Mouse (Mus musculus) E14TG2a.4 (cell line): ENCODE results near the gene Poc5.
A peak's percentile ranks its signal among the peaks of the same experiment; 100 is the strongest.

Experiments
- H3K27me3 ChIP-seq: 2 replicates; pipeline ENCODE4 v1.6.1; 2014; ENCODE audit warnings: low read length, control low read depth; ENCODE audit not compliant: insufficient read depth
- H3K36me3 ChIP-seq: 2 replicates; pipeline ENCODE4 v1.6.1; 2014; ENCODE audit warnings: low read length, control low read depth; ENCODE audit not compliant: insufficient read depth
- H3K4me1 ChIP-seq: replicated peaks from 2 replicates; pipeline ENCODE4 v1.6.1; 2014; ENCODE audit warnings: low read depth, low read length, control low read depth
- H3K4me3 ChIP-seq: replicated peaks from 2 replicates; pipeline ENCODE4 v1.5.1; 2014; ENCODE audit warnings: mild to moderate bottlenecking, low read length
- H3K9me3 ChIP-seq: 2 replicates; pipeline ENCODE4 v1.6.1; 2014; ENCODE audit warnings: low read length, control low read depth
- CTCF ChIP-seq: conservative IDR thresholded peaks from 2 replicates; pipeline ENCODE4 v1.5.1; 2014; ENCODE audit warnings: low read length
- NANOG ChIP-seq: IDR thresholded peaks from 2 replicates; pipeline ENCODE4 v1.6.1; 2014; ENCODE audit warnings: borderline replicate concordance, low read length, mixed read lengths
- POU5F1 ChIP-seq: IDR thresholded peaks from 2 replicates; pipeline ENCODE4 v1.6.1; 2014; ENCODE audit warnings: low read length, borderline replicate concordance

Poc5 gene

GRCm38 (mm10) chr13:96389301-96389700, 1.2 kb downstream of the Poc5 start:
- Histone ChIP-seq H3K9me3 (peaks cover 20% of the 10 kb centered on the region), H3K27me3 (no peaks in the 10 kb centered on the region), H3K4me3 (peak overlapping the region; percentile 96), H3K36me3 (peaks cover 46% of the 10 kb centered on the region), H3K4me1 (peaks cover 14% of the 10 kb centered on the region)
- no peak for TF ChIP-seq NANOG

DNA sequence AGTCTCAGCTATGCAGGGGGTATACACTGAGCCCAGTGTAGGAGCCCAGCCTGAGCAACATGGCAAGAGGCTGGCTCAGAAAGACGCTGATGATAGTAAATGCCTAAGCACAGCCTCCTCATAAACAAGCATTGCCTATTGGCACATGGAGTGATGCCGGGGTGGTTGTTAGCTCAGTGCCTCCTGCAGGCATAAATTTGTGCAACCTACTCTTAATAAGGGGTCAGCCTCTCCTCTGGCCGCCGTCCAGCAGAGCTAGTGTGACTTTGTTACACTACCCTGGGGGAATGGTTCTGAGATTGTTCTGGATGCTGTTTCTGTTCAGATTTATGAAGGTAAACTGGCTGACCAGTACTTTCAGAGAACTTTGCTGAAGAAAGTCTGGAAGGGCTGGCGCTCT, 13.2 kb downstream of the Poc5 start:
- Histone ChIP-seq H3K4me1 (no peaks in the 10 kb centered on the region), H3K36me3 (peaks cover 95% of the 10 kb centered on the region), H3K9me3 (no peaks in the 10 kb centered on the region), H3K27me3 (no peaks in the 10 kb centered on the region), H3K4me3 (no peak overlapping the region)
- TF ChIP-seq CTCF (no peak), NANOG (no peak), POU5F1 (no peak)

- TF ChIP-seq NANOG (no peak), CTCF (no peak), POU5F1 (no peak)
- Histone ChIP-seq H3K9me3 (no peaks in the 10 kb centered on the region), H3K36me3 (peaks cover 83% of the 10 kb centered on the region), H3K4me1 (peaks cover 6% of the 10 kb centered on the region), H3K4me3 (no peak overlapping the region), H3K27me3 (no peaks in the 10 kb centered on the region)
Measured at GRCm38 (mm10) chr13:96405518-96405917, 17.4 kb downstream of the Poc5 start.

DNA sequence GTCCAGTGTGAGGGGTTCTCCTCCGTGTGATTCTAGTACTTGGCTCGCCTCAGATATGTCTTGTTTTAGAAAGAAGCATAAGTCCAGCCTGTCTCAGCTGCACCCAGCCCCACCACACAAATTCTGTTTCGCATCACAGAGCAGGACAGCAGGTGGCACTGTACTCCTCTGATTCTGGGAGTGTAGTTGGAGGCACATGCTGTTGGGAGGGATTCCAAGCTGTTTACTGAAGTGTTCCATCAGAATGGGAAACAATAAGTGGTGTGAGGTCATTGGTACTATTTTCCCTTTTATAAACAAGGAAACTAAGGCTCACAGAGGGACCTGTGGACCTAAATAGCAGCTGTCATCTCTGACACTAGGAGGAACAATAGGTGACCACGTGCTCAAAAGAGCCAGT, 18.9 kb downstream of the Poc5 start:
- Histone ChIP-seq H3K27me3 (no peaks in the 10 kb centered on the region), H3K36me3 (peaks cover 80% of the 10 kb centered on the region)
- TF ChIP-seq CTCF (no peak; the same call in 1 of the 2 replicates), POU5F1 (no peak), NANOG (no peak)

DNA sequence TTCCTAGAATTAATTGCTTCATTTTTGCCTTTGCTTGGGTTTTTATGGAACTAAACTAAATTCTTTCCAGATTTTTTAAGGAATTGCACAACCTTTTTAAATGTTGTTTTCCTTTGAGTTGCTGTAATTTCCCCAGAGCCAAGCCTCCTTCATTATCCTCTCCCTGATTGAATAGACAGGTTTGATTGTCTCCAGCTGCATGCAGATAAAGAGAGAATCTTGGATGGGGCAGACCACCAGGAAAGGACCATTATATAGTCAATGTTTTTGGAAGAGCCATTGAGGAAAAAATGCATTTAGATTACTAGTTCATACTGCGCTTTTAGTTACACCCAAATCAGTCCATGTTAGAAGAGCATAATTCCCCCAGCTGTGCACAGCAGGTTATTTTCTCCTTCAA, 20.7 kb downstream of the Poc5 start:
- no peak for TF ChIP-seq CTCF
- TF ChIP-seq NANOG = no peak
- TF ChIP-seq POU5F1 = no peak
- peaks cover 75% of the 10 kb centered on the region for H3K36me3 ChIP-seq
- no peak overlapping the region for H3K4me3 ChIP-seq
- peaks cover 6% of the 10 kb centered on the region for H3K4me1 ChIP-seq
- no peaks in the 10 kb centered on the region for H3K9me3 ChIP-seq
- H3K27me3 ChIP-seq = no peaks in the 10 kb centered on the region

More for the DNA sequence above, 18.9 kb downstream of the Poc5 start:
- peaks cover 6% of the 10 kb centered on the region for H3K4me1 ChIP-seq
- no peak overlapping the region for H3K4me3 ChIP-seq
- no peaks in the 10 kb centered on the region for H3K9me3 ChIP-seq

GRCm38 (mm10) chr13:96414384-96414783, 26.3 kb downstream of the Poc5 start:
- Histone ChIP-seq H3K27me3 (no peaks in the 10 kb centered on the region), H3K4me3 (no peak overlapping the region), H3K9me3 (no peaks in the 10 kb centered on the region), H3K36me3 (peaks cover 63% of the 10 kb centered on the region), H3K4me1 (no peaks in the 10 kb centered on the region)
- TF ChIP-seq CTCF = no peak
- no peak for TF ChIP-seq POU5F1
- no peak for TF ChIP-seq NANOG

GRCm38 (mm10) chr13:96416380-96416779, 28.3 kb downstream of the Poc5 start:
- peaks cover 46% of the 10 kb centered on the region for H3K36me3 ChIP-seq
- no peak for TF ChIP-seq NANOG
- no peak for TF ChIP-seq CTCF
- TF ChIP-seq POU5F1 = no peak
- H3K9me3 ChIP-seq = no peaks in the 10 kb centered on the region
- no peaks in the 10 kb centered on the region for H3K4me1 ChIP-seq
- H3K4me3 ChIP-seq = no peak overlapping the region
- H3K27me3 ChIP-seq = no peaks in the 10 kb centered on the region

DNA sequence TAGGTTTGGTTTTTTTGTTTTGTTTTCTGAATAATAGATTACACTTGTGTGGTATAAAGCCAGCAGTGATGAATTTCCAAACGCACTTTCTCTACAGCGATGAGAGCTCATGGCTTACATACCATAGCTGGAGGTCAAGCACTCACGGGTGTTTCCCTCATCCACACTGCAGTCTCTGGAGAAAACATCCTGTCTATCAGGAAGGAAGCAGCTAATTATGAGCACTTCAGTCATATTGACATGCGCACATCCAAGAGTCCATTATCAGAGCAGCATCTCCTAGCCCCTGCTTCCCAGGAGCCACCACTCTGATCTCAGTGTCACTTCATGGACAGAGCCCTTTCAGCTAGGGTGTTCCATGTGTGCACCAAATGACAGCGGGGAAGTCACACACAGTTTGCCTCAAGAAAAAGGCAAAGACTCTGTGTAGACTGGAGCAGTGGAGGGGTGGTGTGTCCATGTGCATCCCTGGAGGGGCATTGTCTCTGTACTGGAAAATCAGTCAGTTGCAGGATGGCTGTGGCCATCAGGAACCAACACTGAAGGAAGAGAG, 29.2 kb downstream of the Poc5 start:
- H3K4me1 ChIP-seq = no peaks in the 10 kb centered on the region
- peaks cover 46% of the 10 kb centered on the region for H3K36me3 ChIP-seq
- no peak overlapping the region for H3K4me3 ChIP-seq
- no peaks in the 10 kb centered on the region for H3K27me3 ChIP-seq
- H3K9me3 ChIP-seq = no peaks in the 10 kb centered on the region
- TF ChIP-seq CTCF (no peak), POU5F1 (no peak), NANOG (no peak)

DNA sequence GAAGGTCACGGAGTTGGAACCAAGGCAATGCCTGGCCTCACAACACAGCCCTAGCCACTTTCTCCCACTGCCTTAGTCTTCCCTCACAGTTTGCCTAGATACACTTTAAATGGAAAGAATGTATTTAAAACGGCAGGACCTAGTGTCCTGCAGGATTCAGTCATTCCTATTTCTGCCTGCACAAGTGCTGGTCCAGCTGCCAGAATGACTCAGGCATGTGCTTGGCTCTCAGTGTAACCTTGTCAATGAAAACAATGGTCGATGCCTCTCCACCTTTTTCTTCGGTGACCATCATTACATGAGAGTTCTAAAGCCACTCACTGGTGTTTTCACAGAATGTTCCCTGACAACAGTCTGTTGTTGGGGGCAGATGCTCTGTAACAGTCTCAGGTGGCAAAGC, 30.4 kb downstream of the Poc5 start:
- Histone ChIP-seq H3K4me3 (no peak overlapping the region), H3K9me3 (no peaks in the 10 kb centered on the region), H3K36me3 (peaks cover 37% of the 10 kb centered on the region), H3K4me1 (no peaks in the 10 kb centered on the region), H3K27me3 (no peaks in the 10 kb centered on the region)
- TF ChIP-seq CTCF (no peak), POU5F1 (no peak), NANOG (no peak)
